Mouse (Mus musculus): Measurements from ENCODE around the gene Ahdc1. TPM values are rescaled to one million over a fixed set of nuclear protein-coding genes. Genes with fewer than 3 reads are reported as not detected.
"Not testable (repeated sequence)": the region's sequence is repeated elsewhere in the genome, so short reads cannot be mapped to it uniquely, and the experiment has no call there.

Ahdc1 gene
- polyA plus RNA-seq, 1 experiment from 2014 or later: 10.5 TPM

DNA sequence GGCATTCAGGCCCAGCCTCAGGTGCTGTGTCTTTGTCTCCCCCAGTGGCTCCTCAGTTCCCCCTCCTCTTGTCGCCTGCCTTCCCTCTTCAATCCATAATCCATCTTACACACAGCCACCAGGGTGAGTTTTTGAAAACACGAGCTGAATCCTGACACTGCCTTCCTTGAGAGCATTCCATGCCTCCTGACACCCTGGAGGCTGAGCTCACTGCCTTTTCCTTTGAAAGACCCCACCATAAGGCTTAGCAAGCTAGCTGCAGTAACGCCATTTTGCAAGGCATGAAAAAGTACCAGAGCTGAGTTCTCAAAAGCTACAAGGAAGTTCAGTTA is 84.6 kb downstream of the Ahdc1 start:
- not testable (repeated sequence) for H3K27me3 ChIP-seq (ENCODE audit: control insufficient read depth, insufficient read depth, low read length); H3K36me3 ChIP-seq (ENCODE audit: control insufficient read depth, insufficient read depth, low read length); H3K9me3 ChIP-seq (ENCODE audit: control insufficient read depth, low read length); H3K4me3 ChIP-seq (ENCODE audit: low read depth, low read length); H3K9ac ChIP-seq (ENCODE audit: low read length)
- 11% methylated on average over 3 of the region's 3 CpGs for WGBS
- DNase-seq (ENCODE audit: low spot score) (peak; percentile 50), ATAC-seq (ENCODE audit: insufficient number of reproducible peaks, low FRiP score, low TSS enrichment, low read depth) (0 out of 2 replicates have a peak, but pooled peaks have one; percentile 27)
- Histone ChIP-seq H3K4me1 (ENCODE audit: control insufficient read depth, insufficient read depth, low read length) (peaks cover 42% of the 10 kb centered on the region), H3K27ac (replicated peaks; ENCODE audit: low read depth, low read length) (peak overlapping the region; percentile 51; the same call in 1 of the 2 replicates), H3K4me2 (ENCODE audit: low read depth, severe bottlenecking) (peak overlapping the region; percentile 22; the same call in 1 of the 2 replicates)

GRCm38 (mm10) chr4:133096671-133097070 is 85.6 kb downstream of the Ahdc1 start:
- H3K4me3 ChIP-seq (ENCODE audit: low read depth, low read length): peak overlapping the region; percentile 14; the same call in 1 of the 2 replicates
- under 1% methylated on average over 11 of the region's 26 CpGs for WGBS
- not testable (repeated sequence) for ATAC-seq (ENCODE audit: insufficient number of reproducible peaks, low FRiP score, low TSS enrichment, low read depth)

GRCm38 (mm10) chr4:133101751-133102150 is 90.7 kb downstream of the Ahdc1 start:
- Histone ChIP-seq H3K27me3 (ENCODE audit: control insufficient read depth, insufficient read depth, low read length) (no peaks in the 10 kb centered on the region), H3K4me2 (ENCODE audit: low read depth, severe bottlenecking) (no peak overlapping the region), H3K27ac (replicated peaks; ENCODE audit: low read depth, low read length) (no peak overlapping the region), H3K4me3 (ENCODE audit: low read depth, low read length) (no peak overlapping the region), H3K9me3 (ENCODE audit: control insufficient read depth, low read length) (no peaks in the 10 kb centered on the region), H3K9ac (ENCODE audit: low read length) (no peak overlapping the region), H3K4me1 (ENCODE audit: control insufficient read depth, insufficient read depth, low read length) (peaks cover 10% of the 10 kb centered on the region), H3K36me3 (ENCODE audit: control insufficient read depth, insufficient read depth, low read length) (no peaks in the 10 kb centered on the region)
- 86% methylated on average over 9 of the region's 9 CpGs for WGBS
- DNase-seq (ENCODE audit: low spot score) (no peak), ATAC-seq (ENCODE audit: insufficient number of reproducible peaks, low FRiP score, low TSS enrichment, low read depth) (no peak)

More at GRCm38 (mm10) chr4:133096671-133097070, 85.6 kb downstream of the Ahdc1 start:
- not testable (repeated sequence) for H3K9ac ChIP-seq (ENCODE audit: low read length); H3K4me2 ChIP-seq (ENCODE audit: low read depth, severe bottlenecking); H3K27me3 ChIP-seq (ENCODE audit: control insufficient read depth, insufficient read depth, low read length); H3K36me3 ChIP-seq (ENCODE audit: control insufficient read depth, insufficient read depth, low read length); DNase-seq (ENCODE audit: low spot score); H3K27ac ChIP-seq (replicated peaks; ENCODE audit: low read depth, low read length); H3K9me3 ChIP-seq (ENCODE audit: control insufficient read depth, low read length)
- H3K4me1 ChIP-seq (ENCODE audit: control insufficient read depth, insufficient read depth, low read length): peaks cover 33% of the 10 kb centered on the region

DNA sequence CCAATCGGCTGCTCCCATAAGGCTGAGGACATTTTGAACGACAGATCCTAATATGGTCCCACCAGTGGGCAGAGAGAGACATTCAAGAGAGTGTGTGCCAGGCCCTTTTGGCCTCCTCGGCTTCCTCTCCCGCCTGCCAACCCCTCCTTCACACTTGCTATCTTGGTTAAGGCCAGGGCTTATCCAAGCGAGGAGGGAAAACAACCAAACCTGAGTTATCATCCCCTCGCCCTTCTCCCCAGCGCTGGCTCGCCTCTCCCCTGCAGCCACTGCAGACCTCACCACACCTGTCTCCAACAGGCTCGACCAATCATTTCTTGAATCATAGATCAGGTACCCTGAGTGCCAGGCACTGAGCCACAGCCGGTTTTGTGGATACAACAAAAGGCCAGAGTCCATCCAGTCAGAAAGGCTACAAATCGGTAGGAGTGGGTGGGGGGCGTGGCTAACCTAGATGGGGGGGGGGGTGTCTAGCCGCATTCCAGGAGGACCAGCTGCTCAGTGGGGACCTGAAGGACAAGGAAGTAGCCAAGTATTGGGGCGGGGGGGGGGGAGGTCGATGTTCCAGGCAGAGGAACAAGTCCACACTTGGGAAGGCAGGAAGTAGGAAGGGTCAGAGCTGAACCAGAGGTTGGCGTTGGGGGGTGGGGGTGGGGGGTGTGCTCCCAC is 92.6 kb downstream of the Ahdc1 start:
- Histone ChIP-seq H3K27me3 (ENCODE audit: control insufficient read depth, insufficient read depth, low read length) (no peaks in the 10 kb centered on the region), H3K36me3 (ENCODE audit: control insufficient read depth, insufficient read depth, low read length) (no peaks in the 10 kb centered on the region), H3K9ac (ENCODE audit: low read length) (no peak overlapping the region), H3K9me3 (ENCODE audit: control insufficient read depth, low read length) (no peaks in the 10 kb centered on the region), H3K27ac (replicated peaks; ENCODE audit: low read depth, low read length) (0 out of 2 replicates have a peak overlapping the region, but pooled peaks have one; percentile 18), H3K4me3 (ENCODE audit: low read depth, low read length) (no peak overlapping the region), H3K4me1 (ENCODE audit: control insufficient read depth, insufficient read depth, low read length) (peaks cover 26% of the 10 kb centered on the region), H3K4me2 (ENCODE audit: low read depth, severe bottlenecking) (0 out of 2 replicates have a peak overlapping the region, but pooled peaks have one; percentile 2)
- WGBS: 27% methylated on average over 15 of the region's 16 CpGs
- peak; percentile 39 for DNase-seq (ENCODE audit: low spot score)
- ATAC-seq (ENCODE audit: insufficient number of reproducible peaks, low FRiP score, low TSS enrichment, low read depth): no peak; the same call in 1 of the 2 replicates

- no peaks in the 10 kb centered on the region for H3K36me3 ChIP-seq (ENCODE audit: control insufficient read depth, insufficient read depth, low read length)
- 32% methylated on average over 10 of the region's 10 CpGs for WGBS
- H3K4me1 ChIP-seq (ENCODE audit: control insufficient read depth, insufficient read depth, low read length): peaks cover 31% of the 10 kb centered on the region
- DNase-seq (ENCODE audit: low spot score) (peak; percentile 36), ATAC-seq (ENCODE audit: insufficient number of reproducible peaks, low FRiP score, low TSS enrichment, low read depth) (no peak)
- H3K27me3 ChIP-seq (ENCODE audit: control insufficient read depth, insufficient read depth, low read length): no peaks in the 10 kb centered on the region
- no peak overlapping the region for H3K9ac ChIP-seq (ENCODE audit: low read length)
- H3K9me3 ChIP-seq (ENCODE audit: control insufficient read depth, low read length): no peaks in the 10 kb centered on the region
- 0 out of 2 replicates have a peak overlapping the region, but pooled peaks have one; percentile 2 for H3K4me2 ChIP-seq (ENCODE audit: low read depth, severe bottlenecking)
- H3K27ac ChIP-seq (replicated peaks; ENCODE audit: low read depth, low read length): no peak overlapping the region
- no peak overlapping the region for H3K4me3 ChIP-seq (ENCODE audit: low read depth, low read length)
These were observed 93.1 kb downstream of the Ahdc1 start for GRCm38 (mm10) chr4:133104194-133104569.

DNA sequence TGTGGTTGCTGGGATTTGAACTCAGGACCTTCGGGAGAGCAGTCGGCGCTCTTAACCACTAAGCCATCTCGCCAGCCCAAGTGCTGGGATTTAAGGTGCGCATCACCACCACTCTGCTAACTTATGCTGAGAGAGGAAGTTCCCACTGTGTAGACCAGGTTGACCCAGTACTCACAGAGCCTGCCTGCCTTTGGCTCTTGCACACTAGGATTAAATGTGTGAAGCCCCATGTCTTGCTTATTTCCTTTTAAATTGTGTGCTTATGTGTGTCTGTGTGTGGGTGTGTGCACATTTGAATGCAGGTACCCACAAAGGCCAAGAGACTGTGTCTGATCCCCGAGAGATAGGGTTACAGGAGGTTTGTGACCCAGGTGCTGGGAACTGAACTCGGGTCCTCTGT is 95.6 kb downstream of the Ahdc1 start:
- no peak for DNase-seq (ENCODE audit: low spot score)
- no peaks in the 10 kb centered on the region for H3K9me3 ChIP-seq (ENCODE audit: control insufficient read depth, low read length)

GRCm38 (mm10) chr4:133107788-133108281 is 96.8 kb downstream of the Ahdc1 start:
- WGBS: 56% methylated on average over 13 of the region's 13 CpGs
- no peaks in the 10 kb centered on the region for H3K27me3 ChIP-seq (ENCODE audit: control insufficient read depth, insufficient read depth, low read length)
- DNase-seq (ENCODE audit: low spot score) (peak; percentile 27), ATAC-seq (ENCODE audit: insufficient number of reproducible peaks, low FRiP score, low TSS enrichment, low read depth) (no peak)
- H3K27ac ChIP-seq (replicated peaks; ENCODE audit: low read depth, low read length): peak overlapping the region; percentile 77
- no peak overlapping the region for H3K4me3 ChIP-seq (ENCODE audit: low read depth, low read length)
- no peak overlapping the region; the same call in 1 of the 2 replicates for H3K9ac ChIP-seq (ENCODE audit: low read length)
- H3K36me3 ChIP-seq (ENCODE audit: control insufficient read depth, insufficient read depth, low read length): no peaks in the 10 kb centered on the region
- no peaks in the 10 kb centered on the region for H3K9me3 ChIP-seq (ENCODE audit: control insufficient read depth, low read length)
- peaks cover 36% of the 10 kb centered on the region for H3K4me1 ChIP-seq (ENCODE audit: control insufficient read depth, insufficient read depth, low read length)
- no peak overlapping the region for H3K4me2 ChIP-seq (ENCODE audit: low read depth, severe bottlenecking)

More for the DNA sequence above, 95.6 kb downstream of the Ahdc1 start:
- no peak overlapping the region for H3K9ac ChIP-seq (ENCODE audit: low read length)
- 95% methylated on average over 7 of the region's 7 CpGs for WGBS
- no peak overlapping the region for H3K4me2 ChIP-seq (ENCODE audit: low read depth, severe bottlenecking)
- H3K4me3 ChIP-seq (ENCODE audit: low read depth, low read length): no peak overlapping the region
- peaks cover 34% of the 10 kb centered on the region for H3K4me1 ChIP-seq (ENCODE audit: control insufficient read depth, insufficient read depth, low read length)
- no peaks in the 10 kb centered on the region for H3K27me3 ChIP-seq (ENCODE audit: control insufficient read depth, insufficient read depth, low read length)
- ATAC-seq (ENCODE audit: insufficient number of reproducible peaks, low FRiP score, low TSS enrichment, low read depth): no peak
- H3K27ac ChIP-seq (replicated peaks; ENCODE audit: low read depth, low read length): no peak overlapping the region
- no peaks in the 10 kb centered on the region for H3K36me3 ChIP-seq (ENCODE audit: control insufficient read depth, insufficient read depth, low read length)

DNA sequence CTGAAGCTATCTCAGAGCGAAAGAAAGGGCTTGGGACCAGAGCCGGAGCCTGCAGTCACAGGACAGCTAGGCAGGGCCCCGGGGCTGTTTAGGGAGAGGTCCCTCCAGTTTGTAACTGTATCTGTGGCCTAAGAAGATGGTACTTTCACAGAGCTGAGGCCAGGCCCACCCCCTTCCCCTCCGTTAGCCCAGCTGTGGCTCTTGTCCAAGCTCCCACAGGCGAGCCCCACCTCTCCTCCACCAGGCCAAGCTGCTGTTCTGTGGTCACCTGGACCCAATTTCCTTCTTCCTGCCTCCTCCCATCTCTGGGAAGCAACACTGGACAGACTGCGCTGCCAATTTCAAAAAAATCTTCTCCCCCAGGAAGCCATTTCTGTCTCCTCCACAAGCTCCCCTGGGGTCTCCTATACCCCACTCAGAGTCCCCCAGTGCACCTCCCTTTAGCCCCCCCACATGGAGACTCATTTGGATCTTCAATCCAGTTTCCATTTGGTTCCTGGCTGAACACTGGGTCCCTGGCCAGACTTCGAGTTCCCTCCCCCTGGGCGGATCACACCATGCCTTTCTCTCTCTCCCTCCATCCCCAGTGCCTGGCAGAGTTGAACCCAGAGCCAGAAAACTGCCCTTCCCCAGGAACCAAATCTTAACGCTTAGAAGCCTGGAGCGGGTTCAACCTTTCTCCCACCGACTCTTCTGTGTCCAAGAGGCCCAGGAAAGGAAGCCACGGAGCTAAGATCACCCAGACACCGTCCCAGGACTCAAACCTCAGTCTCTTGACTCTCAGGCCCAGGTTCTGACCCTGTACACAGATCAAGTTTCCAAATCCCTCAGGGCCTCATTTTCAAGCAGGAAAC is 97.6 kb downstream of the Ahdc1 start:
- ATAC-seq (ENCODE audit: insufficient number of reproducible peaks, low FRiP score, low TSS enrichment, low read depth) (no peak), DNase-seq (ENCODE audit: low spot score) (peak; percentile 45)
- Histone ChIP-seq H3K27ac (replicated peaks; ENCODE audit: low read depth, low read length) (peak overlapping the region; percentile 77), H3K4me3 (ENCODE audit: low read depth, low read length) (no peak overlapping the region), H3K27me3 (ENCODE audit: control insufficient read depth, insufficient read depth, low read length) (no peaks in the 10 kb centered on the region), H3K4me2 (ENCODE audit: low read depth, severe bottlenecking) (no peak overlapping the region; the same call in 1 of the 2 replicates), H3K9ac (ENCODE audit: low read length) (peak overlapping the region; percentile 23; the same call in 1 of the 2 replicates), H3K9me3 (ENCODE audit: control insufficient read depth, low read length) (no peaks in the 10 kb centered on the region), H3K36me3 (ENCODE audit: control insufficient read depth, insufficient read depth, low read length) (no peaks in the 10 kb centered on the region), H3K4me1 (ENCODE audit: control insufficient read depth, insufficient read depth, low read length) (peaks cover 36% of the 10 kb centered on the region)
- 33% methylated on average over 13 of the region's 13 CpGs for WGBS

Measured in limb, embryonic 11.5 days (tissue).